Mouse (Mus musculus) heart, adult 11 months (tissue): ENCODE measurements at regions not wholly inside any gene's neighbourhood (a gene's known extent, or its start where the extent isn't known, plus 50 kb on each side); places are given as distances from the start of the nearest gene placed in this dataset.

Source experiments
- DNase-seq: peaks from one replicate; pipeline ENCODE4 v3.0.0; 2022

DNA sequence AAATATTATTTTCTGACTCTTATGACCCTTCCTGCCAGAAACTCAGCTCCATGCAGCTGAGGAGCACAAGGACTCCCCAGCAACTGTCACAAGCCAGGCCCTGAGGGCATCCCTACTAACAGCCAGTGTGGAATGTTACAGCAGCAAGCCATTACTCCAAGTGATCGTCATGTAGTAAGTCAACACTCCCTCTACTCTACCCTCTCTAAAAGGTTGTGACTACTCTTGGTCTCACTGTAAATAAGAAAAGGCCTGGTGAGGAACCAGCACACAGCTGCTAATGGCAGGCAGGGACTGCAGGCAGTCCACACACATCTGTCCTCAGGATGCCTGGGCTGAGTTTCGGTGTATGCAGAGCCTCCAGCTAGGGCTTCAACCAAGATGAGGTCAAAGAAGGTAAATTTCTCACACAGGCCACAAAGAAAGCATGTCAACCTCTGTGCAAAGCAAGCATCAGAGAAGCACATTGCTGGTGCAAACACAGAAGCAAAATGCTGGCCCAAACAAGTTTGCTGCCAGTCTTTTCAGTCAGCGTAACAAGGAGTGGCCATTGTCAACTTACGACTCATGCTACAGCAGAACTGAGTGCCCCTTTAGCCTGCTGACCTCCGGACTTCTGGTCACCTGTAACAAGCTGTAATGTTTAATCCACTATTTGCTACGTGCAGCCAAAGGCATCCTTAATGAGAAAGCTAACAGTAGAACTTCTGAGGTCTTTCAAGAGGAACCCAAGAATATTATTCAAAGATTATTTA is 62.9 kb upstream of the Ercc4 start:
- no peak for DNase-seq

DNA sequence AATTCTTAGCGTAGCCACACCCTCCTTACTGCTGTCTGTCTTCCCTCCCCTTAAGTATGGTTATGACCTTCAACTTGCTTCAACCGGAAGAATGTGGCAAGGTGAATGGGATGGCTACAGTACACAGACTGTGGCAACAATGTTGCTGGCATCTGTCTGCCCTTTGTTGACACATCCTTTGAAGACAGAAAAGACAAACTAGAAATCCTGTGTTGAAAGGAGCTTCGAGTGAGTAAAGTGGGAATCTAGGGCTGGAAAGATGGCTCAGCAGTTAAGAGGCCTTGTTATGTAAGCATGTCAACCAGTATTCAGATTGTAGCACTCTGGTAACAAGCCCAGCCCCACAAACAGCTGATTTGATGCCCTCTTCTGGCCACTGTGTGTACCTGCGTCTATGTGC is 60.2 kb upstream of the Ercc4 start:
- DNase-seq = no peak

DNA sequence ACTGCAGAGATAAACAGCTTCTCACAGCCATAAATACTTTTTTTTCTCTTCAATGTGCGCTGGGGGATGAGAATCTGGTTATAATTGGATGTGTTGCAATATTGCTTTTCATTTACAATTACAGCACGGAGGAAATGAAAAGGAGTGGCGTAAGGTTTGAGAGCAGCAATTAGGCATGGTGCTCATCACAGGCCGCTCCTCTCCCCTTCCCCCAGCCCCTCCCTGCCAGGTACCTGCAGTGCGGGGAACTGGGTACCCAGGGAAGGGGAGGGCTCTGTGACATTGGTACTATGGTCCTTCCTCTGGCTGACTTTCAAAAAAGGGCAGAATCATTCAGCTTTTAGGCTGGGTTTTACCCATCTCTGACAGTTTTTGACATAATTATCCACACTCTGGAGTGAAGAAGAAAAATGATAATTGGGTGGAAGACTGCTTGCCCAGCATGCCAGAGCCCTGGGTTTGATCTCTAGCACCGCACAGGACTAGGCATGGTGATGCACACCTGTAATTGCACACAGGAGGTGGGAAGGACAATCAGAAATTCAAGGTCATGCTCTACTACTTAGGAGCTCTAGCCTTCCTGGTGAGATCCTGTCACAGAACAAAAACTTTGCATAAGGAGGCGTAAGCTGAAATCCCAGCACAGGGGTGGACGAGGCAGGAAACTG is 59.1 kb upstream of the Ercc4 start:
- no peak for DNase-seq

DNA sequence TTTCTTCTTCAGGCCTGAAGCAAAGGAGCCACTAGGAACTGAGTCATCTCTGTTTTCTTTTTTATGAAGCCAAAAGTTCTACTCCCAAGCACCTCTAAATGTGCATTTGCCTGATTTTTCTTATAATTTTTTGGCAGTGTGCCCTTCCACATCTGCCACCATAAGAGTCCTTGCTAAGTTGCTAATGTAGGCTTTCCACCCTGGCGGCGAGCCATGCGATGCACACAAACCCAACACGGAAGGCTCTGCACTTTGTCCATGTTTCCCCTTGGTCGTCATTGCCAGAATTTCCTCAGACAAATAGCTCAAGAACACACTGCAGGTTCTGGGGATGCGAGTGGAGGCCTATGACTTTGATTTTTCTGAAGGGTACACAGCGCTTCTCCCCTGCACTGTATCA is 54.5 kb upstream of the Ercc4 start:
- no peak for DNase-seq
